Mouse (Mus musculus) megakaryocyte, embryonic 14.5 days (primary cell): ENCODE measurements around the gene Atp8b4.

Experiments used
- FLI1 ChIP-seq: IDR thresholded peaks from 2 replicates; pipeline ENCODE4 v1.6.1; 2012; ENCODE audit warnings: low read length, inconsistent platforms, mixed read lengths
- GATA1 ChIP-seq: IDR thresholded peaks from 3 replicates; pipeline ENCODE4 v1.6.1; 2012; ENCODE audit warnings: mixed read lengths, low read length, inconsistent platforms, borderline replicate concordance

DNA sequence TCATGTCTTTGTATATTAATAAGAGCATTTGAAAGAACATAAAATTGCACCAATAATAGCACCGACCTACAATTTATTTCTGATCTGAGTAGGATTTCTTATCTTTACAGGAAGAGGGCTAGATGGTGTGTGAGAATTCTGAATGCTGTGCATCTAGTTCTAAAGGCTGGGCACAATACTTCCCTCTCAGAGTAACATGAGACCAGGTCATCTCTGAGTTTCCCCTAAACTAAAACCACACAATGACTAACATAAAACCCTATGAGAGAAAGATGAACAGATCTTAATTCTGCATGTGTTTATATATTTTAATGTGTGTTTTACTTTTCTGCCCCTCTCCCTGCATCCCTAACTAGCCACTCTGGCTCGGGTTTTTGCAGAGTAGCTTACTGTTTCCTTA, 101.5 kb downstream of the Atp8b4 start:
- TF ChIP-seq GATA1 = no peak
- TF ChIP-seq FLI1 = no peak
